Mouse (Mus musculus): ENCODE measurements at regions not wholly inside any gene's neighbourhood (a gene's known extent, or its start where the extent isn't known, plus 50 kb on each side); places are given as distances from the start of the nearest gene placed in this dataset.
A peak's percentile ranks its signal among the peaks of the same experiment; 100 is the strongest.

GRCm38 (mm10) chr15:85678351-85678895 lies 56.4 kb upstream of the Ppara start:
- no peak overlapping the region for H3K4me3 ChIP-seq (ENCODE audit: insufficient read depth, low read length)
- no peak overlapping the region for H3K27ac ChIP-seq (ENCODE audit: insufficient read depth, low read length)
- TF ChIP-seq CTCF (IDR thresholded peaks at IDR 0.05; ENCODE audit: borderline replicate concordance, insufficient read depth, low read length), result no peak
- no peak for TF ChIP-seq POLR2A (IDR thresholded peaks at IDR 0.05; ENCODE audit: low read depth, low read length)
- peaks cover 16% of the 10 kb centered on the region for H3K4me1 ChIP-seq (ENCODE audit: control insufficient read depth, insufficient read depth, low read length)

DNA sequence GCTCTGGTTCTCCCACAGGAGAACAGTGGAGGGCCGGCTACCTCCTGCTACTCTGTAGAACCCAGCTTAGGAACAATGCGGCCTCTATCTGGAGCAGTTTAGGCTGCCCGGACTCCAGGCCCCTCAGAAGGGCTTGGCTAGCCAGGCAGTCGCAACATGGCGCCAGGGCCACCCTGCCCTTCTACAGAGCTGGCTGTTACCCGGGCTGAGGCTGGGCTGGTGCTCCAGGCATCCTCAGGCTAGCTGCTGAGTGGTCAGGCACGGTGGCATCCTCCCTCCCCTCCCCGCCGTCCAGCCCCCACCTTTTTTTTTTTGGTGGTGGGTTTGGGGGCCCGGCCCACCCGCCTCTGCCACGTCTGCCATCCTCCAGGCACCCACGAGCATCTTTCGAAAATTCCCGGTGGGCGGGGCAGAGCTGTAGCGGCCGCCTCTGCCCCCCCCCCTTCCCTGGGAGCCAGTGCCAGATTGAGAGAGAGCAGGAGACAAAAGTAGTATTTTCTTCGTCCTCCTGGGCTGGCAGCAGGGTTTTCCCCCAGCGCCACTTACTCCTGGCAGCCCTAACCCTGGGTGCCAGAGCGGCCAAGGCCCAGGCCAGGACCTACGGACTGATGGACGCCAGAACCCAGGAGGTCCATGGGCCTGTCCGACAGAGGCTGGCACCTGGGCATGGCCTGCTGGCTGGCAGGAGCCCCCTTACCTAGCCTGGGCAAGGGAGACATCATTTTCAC lies 55.6 kb upstream of the Ppara start:
- TF ChIP-seq CTCF (IDR thresholded peaks at IDR 0.05; ENCODE audit: borderline replicate concordance, insufficient read depth, low read length) (no peak), POLR2A (IDR thresholded peaks at IDR 0.05; ENCODE audit: low read depth, low read length) (no peak)
- H3K4me3 ChIP-seq (ENCODE audit: insufficient read depth, low read length), result peak overlapping the region; percentile 6; the same call in 1 of the 2 replicates
- H3K27ac ChIP-seq (ENCODE audit: insufficient read depth, low read length), result peak overlapping the region; percentile 48; the same call in 1 of the 2 replicates
- H3K4me1 ChIP-seq (ENCODE audit: control insufficient read depth, insufficient read depth, low read length), result peaks cover 16% of the 10 kb centered on the region

DNA sequence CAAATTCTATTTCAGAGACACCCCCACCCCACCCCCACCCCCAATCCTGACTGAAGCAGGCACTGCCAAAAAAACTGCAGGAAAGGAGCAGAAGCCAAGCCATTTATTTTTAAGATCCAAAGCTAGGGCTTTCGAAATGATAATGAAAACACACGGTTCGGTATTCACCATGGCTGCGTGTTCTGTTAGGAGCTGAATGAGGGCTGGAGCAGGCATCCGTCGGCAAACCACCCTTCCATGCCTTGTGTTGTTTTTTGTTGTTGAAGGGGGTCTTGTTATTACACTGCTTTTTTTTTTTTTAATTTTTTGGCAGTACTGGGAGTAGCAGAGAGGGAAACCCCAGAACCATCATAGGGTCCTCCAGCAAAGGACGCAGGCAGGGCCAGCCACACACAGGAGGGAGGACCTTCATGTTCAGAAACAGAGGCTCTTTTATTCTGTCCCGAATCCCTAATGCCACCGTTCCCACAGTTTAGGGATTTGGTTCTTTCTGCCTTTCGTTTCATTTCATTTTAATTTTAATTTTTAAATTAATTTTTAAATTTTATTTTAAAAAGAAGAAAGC lies 54.8 kb upstream of the Ppara start:
- Histone ChIP-seq H3K27ac (ENCODE audit: insufficient read depth, low read length) (no peak overlapping the region), H3K4me1 (ENCODE audit: control insufficient read depth, insufficient read depth, low read length) (peaks cover 19% of the 10 kb centered on the region), H3K4me3 (ENCODE audit: insufficient read depth, low read length) (no peak overlapping the region)
- TF ChIP-seq POLR2A (IDR thresholded peaks at IDR 0.05; ENCODE audit: low read depth, low read length), result 0 out of 2 replicates have a peak, but pooled peaks have one; percentile 9
- no peak for TF ChIP-seq CTCF (IDR thresholded peaks at IDR 0.05; ENCODE audit: borderline replicate concordance, insufficient read depth, low read length)

DNA sequence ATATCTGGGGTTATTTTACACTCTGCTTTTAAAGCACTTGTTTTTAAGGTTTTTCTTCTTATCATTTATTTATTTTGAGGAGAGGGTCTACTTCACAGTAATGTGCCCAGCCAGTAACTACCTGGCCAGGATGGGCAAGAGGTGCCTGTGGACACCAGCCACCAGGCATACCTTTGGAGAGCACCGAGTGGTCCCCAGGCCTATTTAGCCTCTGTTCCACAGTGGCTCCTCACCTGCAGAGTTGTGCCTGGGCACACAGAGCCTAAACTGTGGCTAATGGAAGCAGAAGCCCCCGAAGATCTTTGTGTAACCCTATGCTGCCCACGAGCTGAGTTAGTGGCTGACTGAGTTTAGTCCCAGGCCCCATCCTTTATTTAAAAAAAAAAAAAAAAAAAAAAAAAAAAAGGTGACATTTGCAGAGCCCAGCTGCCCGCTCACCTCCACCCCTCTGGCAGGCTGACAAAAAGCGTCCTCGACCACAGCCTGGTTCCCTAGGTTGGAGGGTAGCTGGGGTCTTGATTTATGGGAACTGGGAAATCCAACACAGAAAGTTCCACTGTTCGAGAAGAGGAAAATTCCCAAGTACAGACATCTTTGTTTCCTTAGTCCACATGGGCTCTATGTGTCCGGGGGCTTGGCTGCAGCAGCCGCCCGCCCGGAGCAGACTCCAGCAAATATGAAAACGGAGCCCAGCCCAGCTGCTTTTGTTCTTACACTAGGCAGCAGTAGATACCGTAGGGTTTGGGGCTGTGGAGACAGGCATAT lies 54.1 kb upstream of the Ppara start:
- peak overlapping the region; percentile 11 for H3K4me3 ChIP-seq (ENCODE audit: insufficient read depth, low read length)

GRCm38 (mm10) chr15:85682116-85682515 lies 52.7 kb upstream of the Ppara start:
- Histone ChIP-seq H3K27ac (ENCODE audit: insufficient read depth, low read length) (no peak overlapping the region), H3K4me3 (ENCODE audit: insufficient read depth, low read length) (no peak overlapping the region), H3K4me1 (ENCODE audit: control insufficient read depth, insufficient read depth, low read length) (peaks cover 24% of the 10 kb centered on the region)
- TF ChIP-seq POLR2A (IDR thresholded peaks at IDR 0.05; ENCODE audit: low read depth, low read length), result no peak
- TF ChIP-seq CTCF (IDR thresholded peaks at IDR 0.05; ENCODE audit: borderline replicate concordance, insufficient read depth, low read length), result no peak

More for the DNA sequence above, 54.1 kb upstream of the Ppara start:
- Histone ChIP-seq H3K4me1 (ENCODE audit: control insufficient read depth, insufficient read depth, low read length) (peaks cover 19% of the 10 kb centered on the region), H3K27ac (ENCODE audit: insufficient read depth, low read length) (peak overlapping the region; percentile 20; the same call in 1 of the 2 replicates)
- no peak for TF ChIP-seq CTCF (IDR thresholded peaks at IDR 0.05; ENCODE audit: borderline replicate concordance, insufficient read depth, low read length)
- TF ChIP-seq POLR2A (IDR thresholded peaks at IDR 0.05; ENCODE audit: low read depth, low read length), result no peak

DNA sequence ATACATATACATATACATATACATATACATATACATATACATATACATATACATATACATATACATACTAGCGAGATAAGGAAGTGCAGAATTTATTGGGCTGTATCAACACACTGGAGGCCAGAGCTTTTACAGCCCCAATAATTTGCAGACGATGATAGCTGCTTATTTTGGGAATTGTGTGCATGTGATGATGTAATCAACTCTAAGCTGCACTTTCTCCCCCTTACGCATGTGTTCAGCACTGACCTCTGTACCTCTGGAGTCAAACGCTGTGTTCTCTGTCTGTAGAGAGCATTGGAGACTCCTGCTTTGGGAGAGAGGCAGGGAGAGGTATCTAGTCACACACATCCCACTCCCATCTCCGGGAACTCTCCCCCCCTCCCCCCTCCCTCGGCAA lies 52.0 kb upstream of the Ppara start:
- peaks cover 26% of the 10 kb centered on the region for H3K4me1 ChIP-seq (ENCODE audit: control insufficient read depth, insufficient read depth, low read length)

GRCm38 (mm10) chr15:85683271-85683670 lies 51.5 kb upstream of the Ppara start:
- Histone ChIP-seq H3K27ac (ENCODE audit: insufficient read depth, low read length) (no peak overlapping the region), H3K4me1 (ENCODE audit: control insufficient read depth, insufficient read depth, low read length) (peaks cover 26% of the 10 kb centered on the region), H3K4me3 (ENCODE audit: insufficient read depth, low read length) (no peak overlapping the region)
- TF ChIP-seq CTCF (IDR thresholded peaks at IDR 0.05; ENCODE audit: borderline replicate concordance, insufficient read depth, low read length), result no peak

More for the DNA sequence above, 52.0 kb upstream of the Ppara start:
- Histone ChIP-seq H3K4me3 (ENCODE audit: insufficient read depth, low read length) (no peak overlapping the region), H3K27ac (ENCODE audit: insufficient read depth, low read length) (no peak overlapping the region)
- TF ChIP-seq CTCF (IDR thresholded peaks at IDR 0.05; ENCODE audit: borderline replicate concordance, insufficient read depth, low read length), result no peak
- TF ChIP-seq POLR2A (IDR thresholded peaks at IDR 0.05; ENCODE audit: low read depth, low read length), result no peak

DNA sequence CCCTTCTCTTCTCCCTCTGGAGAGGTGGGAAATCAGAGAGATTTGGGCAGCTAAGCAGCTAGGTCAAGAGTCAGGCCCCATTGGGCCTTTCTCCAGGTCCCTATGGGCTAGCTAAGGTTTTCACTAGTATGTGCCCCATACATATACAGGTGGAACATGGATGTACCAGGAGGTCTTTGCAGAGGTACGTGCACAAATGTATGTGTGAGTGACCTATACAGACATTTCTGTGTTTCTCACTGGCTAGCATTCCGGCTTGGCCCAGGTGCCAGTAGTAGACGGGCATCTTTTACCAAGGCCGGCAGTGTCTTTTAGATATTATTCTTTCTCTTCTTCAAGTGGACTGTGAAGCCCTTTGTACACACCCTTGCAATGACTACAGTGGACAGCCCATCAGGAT lies 51.1 kb upstream of the Ppara start:
- Histone ChIP-seq H3K27ac (ENCODE audit: insufficient read depth, low read length) (no peak overlapping the region), H3K4me3 (ENCODE audit: insufficient read depth, low read length) (no peak overlapping the region), H3K4me1 (ENCODE audit: control insufficient read depth, insufficient read depth, low read length) (peaks cover 22% of the 10 kb centered on the region)
- TF ChIP-seq POLR2A (IDR thresholded peaks at IDR 0.05; ENCODE audit: low read depth, low read length) (no peak), CTCF (IDR thresholded peaks at IDR 0.05; ENCODE audit: borderline replicate concordance, insufficient read depth, low read length) (no peak)

DNA sequence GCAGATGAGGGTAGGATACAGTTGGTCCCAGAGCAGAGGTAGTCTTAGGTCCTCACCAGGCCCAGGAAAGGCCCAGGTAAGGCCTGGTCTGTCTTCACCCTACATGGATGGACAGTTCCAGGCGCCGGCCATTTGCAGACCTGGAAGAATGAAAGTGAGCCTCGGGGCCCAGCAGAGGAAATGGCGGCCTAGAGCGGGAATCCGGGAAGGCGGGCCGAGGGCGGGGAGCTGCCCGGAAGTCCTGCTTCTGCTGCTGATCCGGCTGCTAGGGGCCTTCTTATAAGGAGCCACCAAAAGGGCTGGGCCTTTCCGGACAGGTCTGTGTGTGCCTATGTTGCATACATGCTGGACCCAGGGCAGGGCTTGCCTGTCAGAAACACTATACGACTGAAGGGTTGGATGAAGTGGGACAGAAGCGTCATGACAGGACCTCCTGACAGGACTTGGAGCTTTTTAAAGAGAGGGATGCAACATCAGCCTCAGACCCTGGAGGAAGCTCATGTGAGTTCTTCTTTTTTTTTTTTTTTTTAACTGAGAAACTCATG lies 50.5 kb upstream of the Ppara start:
- Histone ChIP-seq H3K4me3 (ENCODE audit: insufficient read depth, low read length) (no peak overlapping the region), H3K4me1 (ENCODE audit: control insufficient read depth, insufficient read depth, low read length) (peaks cover 22% of the 10 kb centered on the region), H3K27ac (ENCODE audit: insufficient read depth, low read length) (peak overlapping the region; percentile 29; the same call in 1 of the 2 replicates)
- no peak for TF ChIP-seq POLR2A (IDR thresholded peaks at IDR 0.05; ENCODE audit: low read depth, low read length)
- no peak for TF ChIP-seq CTCF (IDR thresholded peaks at IDR 0.05; ENCODE audit: borderline replicate concordance, insufficient read depth, low read length)
